Mouse (Mus musculus) urinary bladder, postnatal 14 days (tissue): ENCODE measurements around the gene Brca2.
A peak's percentile ranks its signal among the peaks of the same experiment; 100 is the strongest.

Source experiments
- DNase-seq: peaks from one replicate; pipeline ENCODE4 v3.0.0; 2021; ENCODE audit warnings: low spot score

Brca2 gene

GRCm38 (mm10) chr5:150598202-150599119 lies 76.0 kb downstream of the Brca2 start:
- DNase-seq, result no peak

- no peak for DNase-seq
Measured at GRCm38 (mm10) chr5:150599301-150600294, 77.2 kb downstream of the Brca2 start.

- DNase-seq, result no peak
Measured at GRCm38 (mm10) chr5:150600554-150601440, 78.4 kb downstream of the Brca2 start.

GRCm38 (mm10) chr5:150601441-150602230 lies 79.2 kb downstream of the Brca2 start:
- DNase-seq, result no peak

GRCm38 (mm10) chr5:150606131-150606530 lies 83.7 kb downstream of the Brca2 start:
- DNase-seq, result no peak

DNA sequence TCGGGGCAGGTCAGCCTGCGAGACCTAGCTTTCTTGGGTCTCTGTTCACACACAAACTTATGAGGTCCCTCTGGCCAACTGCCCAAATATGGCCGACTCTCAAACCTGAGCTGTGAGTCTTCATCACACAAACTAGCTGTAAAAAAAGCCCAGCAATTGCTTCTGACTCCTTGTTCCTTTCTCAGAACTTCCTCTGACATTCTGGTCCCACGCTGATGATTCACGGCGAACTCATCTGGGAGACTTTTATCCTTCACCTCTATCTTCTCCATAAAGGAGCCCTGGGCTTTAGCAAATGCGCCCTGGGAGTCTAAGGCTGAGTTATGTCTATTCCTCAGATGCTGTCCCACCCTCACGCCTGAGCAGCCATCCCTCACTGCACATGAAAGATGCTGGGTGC lies 85.2 kb downstream of the Brca2 start:
- no peak for DNase-seq

DNA sequence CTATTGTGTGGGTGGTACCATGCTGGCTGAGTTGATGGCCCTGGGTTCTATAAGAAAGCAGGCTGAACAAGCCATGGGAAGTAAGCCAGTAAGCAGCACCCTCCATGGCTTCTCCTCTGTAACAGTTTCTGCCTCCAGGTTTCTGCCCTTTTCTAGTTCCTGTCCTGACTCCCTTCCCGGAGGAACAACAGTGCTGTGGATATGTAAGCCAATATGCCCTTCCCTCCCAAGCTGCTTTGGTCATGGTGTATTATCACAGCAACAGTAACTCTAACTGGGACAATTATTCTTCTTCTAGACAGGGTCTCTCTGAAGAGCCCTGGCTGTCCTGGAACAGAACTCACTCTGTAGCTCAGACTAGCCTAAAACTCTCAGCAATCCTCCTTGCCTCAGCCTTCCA lies 88.7 kb downstream of the Brca2 start:
- DNase-seq, result no peak

DNA sequence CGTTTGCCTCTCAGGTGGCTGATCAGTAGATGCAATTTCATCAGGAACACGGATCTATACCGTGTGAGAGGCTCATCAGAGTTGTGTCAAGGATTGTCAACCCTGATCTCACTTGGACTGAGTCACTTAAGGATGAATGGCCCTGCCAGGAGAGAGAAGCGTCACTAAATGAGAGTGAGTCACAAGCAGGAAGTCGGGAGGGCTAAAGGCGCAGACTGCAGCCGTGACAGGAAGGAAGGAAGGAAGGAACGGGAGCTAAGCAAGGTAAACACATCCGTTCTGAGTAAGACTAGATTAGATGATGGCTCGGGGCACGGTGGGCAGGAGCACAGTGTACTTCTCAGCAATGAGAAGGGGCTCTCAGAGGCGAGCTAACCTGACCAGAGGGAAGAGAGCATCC lies 89.3 kb downstream of the Brca2 start:
- peak; percentile 34 for DNase-seq

- no peak for DNase-seq
Measured at GRCm38 (mm10) chr5:150614054-150614453, 91.6 kb downstream of the Brca2 start.

- DNase-seq, result no peak
Measured at GRCm38 (mm10) chr5:150616216-150616615, 93.8 kb downstream of the Brca2 start.

DNA sequence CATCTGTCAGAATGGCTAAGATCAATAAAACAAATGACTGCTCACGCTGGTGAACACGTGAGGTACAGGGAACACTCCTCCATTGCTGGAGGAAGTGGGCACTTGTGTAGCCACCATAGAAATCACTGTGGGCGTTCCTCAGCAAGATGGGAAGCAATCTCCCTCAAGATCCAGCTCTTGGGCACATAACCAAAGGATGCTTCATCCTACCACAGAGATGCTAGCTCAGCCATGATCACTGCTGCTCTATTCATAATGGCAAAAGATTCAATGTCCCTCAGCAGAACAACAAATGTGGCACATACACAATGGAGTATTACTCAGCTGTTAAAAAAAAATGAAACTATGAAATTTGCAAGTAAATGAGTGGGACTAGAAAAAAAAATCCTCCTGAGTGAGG lies 94.3 kb downstream of the Brca2 start:
- no peak for DNase-seq

DNA sequence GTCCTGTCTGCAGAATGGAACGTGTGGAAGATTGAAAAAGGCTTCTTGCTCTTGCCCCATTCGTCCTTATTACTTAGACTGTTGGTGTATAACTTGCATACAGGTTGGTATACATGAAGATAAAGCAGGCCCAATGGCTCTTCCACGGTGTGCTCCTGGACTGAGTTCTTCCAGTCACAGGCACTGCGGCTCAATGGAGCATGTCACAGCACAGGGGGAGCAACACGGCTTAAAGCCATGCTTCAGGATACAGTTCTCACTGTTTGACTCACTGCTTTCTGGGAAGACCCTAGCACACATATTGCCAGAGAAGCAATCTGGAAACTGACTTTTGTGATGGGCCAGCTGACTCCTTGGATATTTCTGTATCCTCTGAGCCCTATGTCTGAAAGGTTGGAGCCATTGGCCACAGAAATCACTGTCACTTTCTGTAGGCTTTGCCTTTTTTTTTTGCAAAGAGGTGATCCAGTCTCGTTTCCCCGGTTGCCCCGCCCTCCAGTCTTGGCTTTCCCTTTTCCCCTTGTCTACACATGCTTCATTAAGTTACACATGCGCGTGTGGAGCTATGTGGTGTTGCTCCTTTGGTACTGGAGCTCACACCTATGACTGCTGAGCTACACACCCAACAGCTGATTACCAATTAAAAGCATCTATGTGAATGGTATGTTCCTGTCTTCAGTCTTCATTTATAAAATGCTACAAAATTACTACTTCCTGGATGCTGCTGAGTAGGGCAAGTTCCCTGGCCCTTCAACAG lies 96.3 kb downstream of the Brca2 start:
- no peak for DNase-seq
